Mouse (Mus musculus): Measurements from ENCODE around the gene Rad1.

- TF ChIP-seq CTCF (IDR thresholded peaks at IDR 0.05; ENCODE audit: low read depth) = peak; percentile 89
- TF ChIP-seq EP300 (optimal IDR thresholded peaks at IDR 0.05) = no peak
These were observed 15.3 kb downstream of the Rad1 start for GRCm38 (mm10) chr15:10500838-10501719.
